Mouse (Mus musculus) liver, embryonic 11.5 days (tissue): Measurements from ENCODE around the gene Slc38a3. TPM values are rescaled to one million over a fixed set of nuclear protein-coding genes. Genes with fewer than 3 reads are reported as not detected.

Experiments used
- ATAC-seq: fragments of 200-750 bp; cut with Nextera tagmentation; replicated peaks from 2 replicates; pipeline ENCODE4 v1.8.0; 2017; ENCODE audit warnings: moderate number of reproducible peaks, mild to moderate bottlenecking, moderate TSS enrichment, moderate library complexity; ENCODE audit not compliant: low FRiP score
- DNase-seq: peaks from one replicate; pipeline ENCODE4 v3.0.0-alpha.2; 2017; ENCODE audit warnings: low spot score
- H3K27ac ChIP-seq: fragments of 300-500 bp; sonication (generic); 2 replicates; pipeline ENCODE4 v1.5.1; 2014; ENCODE audit warnings: mild to moderate bottlenecking, low read depth, low read length, control low read depth
- H3K27me3 ChIP-seq: fragments of 300-500 bp; sonication (generic); replicated peaks from 2 replicates; pipeline ENCODE4 v1.6.1; 2014; ENCODE audit warnings: low read length, mixed read lengths; ENCODE audit not compliant: control insufficient read depth, insufficient read depth
- H3K36me3 ChIP-seq: fragments of 300-500 bp; sonication (generic); 2 replicates; pipeline ENCODE4 v1.6.1; 2014; ENCODE audit warnings: mild to moderate bottlenecking, low read length, moderate library complexity, mixed read lengths; ENCODE audit not compliant: control insufficient read depth, insufficient read depth
- H3K4me1 ChIP-seq: fragments of 300-500 bp; sonication (generic); replicated peaks from 2 replicates; pipeline ENCODE4 v1.6.1; 2014; ENCODE audit warnings: low read length, mixed read lengths; ENCODE audit not compliant: control insufficient read depth, insufficient read depth
- H3K4me2 ChIP-seq: fragments of 300-500 bp; sonication (generic); 2 replicates; pipeline ENCODE4 v1.6.1; 2014; ENCODE audit warnings: mild to moderate bottlenecking, control low read depth, moderate library complexity
- H3K4me3 ChIP-seq: fragments of 300-500 bp; sonication (generic); 2 replicates; pipeline ENCODE4 v1.5.1; 2014; ENCODE audit warnings: low read depth, low read length, control low read depth
- H3K9ac ChIP-seq: fragments of 300-500 bp; sonication (generic); 2 replicates; pipeline ENCODE4 v1.6.1; 2014; ENCODE audit warnings: low read depth, low read length, control low read depth
- H3K9me3 ChIP-seq: fragments of 300-500 bp; sonication (generic); 2 replicates; pipeline ENCODE4 v1.6.1; 2016; ENCODE audit warnings: low read length, inconsistent platforms, mixed read lengths; ENCODE audit not compliant: control insufficient read depth
- WGBS: fragments of 180-500 bp; shearing (Covaris S2); extraction: QIAGEN DNeasy Blood & Tissue Kit; methylation state at CpG from one replicate; pipeline ENCODE4 v1.1.7; 2014; 5-methylcytosine and 5-hydroxymethylcytosine counted together
- polyA plus RNA-seq: library from polyadenylated mRNA; unstranded; fragments of >200 nt; fragmentation: Nextera tagmentation; extraction: Ambion mirVana; gene quantifications from 2 replicates; pipeline ENCODE4 v1.2.1, GENCODE M21; 2014

The Slc38a3 gene
- polyA plus RNA-seq, 1 experiment from 2014 or later = 4.0 TPM

DNA sequence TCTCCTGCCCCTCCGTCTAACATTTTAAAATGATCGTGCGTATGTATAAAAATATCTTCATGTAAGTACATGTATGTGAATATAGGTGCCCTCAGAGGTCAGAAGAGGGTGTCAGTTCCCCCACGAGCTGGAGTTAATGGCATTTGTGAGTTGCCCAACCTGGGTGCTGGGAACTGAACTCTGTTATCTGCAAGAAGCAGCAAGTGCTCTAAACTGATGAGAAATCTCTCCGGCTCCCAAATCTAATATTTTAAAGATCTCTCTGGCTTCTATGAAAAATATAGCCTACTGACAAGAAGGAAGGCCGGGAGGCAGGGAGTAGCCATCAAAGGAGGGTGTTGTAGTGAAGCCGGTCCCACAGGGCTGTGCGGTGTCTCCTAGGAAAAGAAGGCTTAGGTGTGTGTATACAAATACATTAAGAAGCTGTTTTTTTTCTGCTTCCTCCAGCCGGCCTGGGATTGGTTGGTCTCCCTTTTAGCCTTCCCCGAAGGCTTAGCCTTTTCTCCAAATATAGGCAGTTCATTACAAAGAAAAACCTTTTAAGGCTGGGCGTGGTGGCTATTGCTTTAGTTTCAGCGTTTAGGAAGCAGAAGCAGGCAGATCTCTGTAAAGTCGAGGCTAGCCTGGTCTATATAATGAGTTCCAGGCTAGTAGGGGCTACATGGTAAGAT lies 25.7 kb downstream of the Slc38a3 start:
- H3K4me3 ChIP-seq = peak overlapping the region; percentile 57
- peak overlapping the region; percentile 70 for H3K4me2 ChIP-seq
- no peak for ATAC-seq
- H3K27me3 ChIP-seq = no peaks in the 10 kb centered on the region
- 75% methylated on average over 13 of the region's 13 CpGs for WGBS
- no peak for DNase-seq
- H3K9me3 ChIP-seq = no peaks in the 10 kb centered on the region
- peak overlapping the region; percentile 73; the same call in 1 of the 2 replicates for H3K9ac ChIP-seq
- peaks cover 8% of the 10 kb centered on the region for H3K4me1 ChIP-seq
- no peaks in the 10 kb centered on the region for H3K36me3 ChIP-seq
- no peak overlapping the region for H3K27ac ChIP-seq

DNA sequence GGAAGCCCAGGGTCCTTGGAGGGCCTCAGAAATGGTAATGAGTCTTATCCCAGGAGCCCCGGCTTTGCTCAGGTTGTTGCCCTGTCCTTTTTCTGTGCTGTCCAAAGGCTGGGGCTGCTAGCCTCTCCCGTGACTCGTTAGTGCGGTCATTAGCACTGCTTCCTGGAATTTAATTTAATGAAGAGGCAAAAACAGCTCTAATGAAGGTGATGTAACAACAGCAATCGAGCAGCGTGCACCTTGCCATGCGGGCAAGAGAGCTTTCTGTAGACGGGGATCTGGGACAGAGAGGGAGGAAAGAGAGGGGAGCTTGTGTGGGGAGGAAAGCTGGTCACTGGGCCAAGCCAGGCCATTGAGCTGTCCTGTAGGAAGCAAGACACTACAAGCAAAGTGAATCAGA lies 27.7 kb downstream of the Slc38a3 start:
- no peaks in the 10 kb centered on the region for H3K9me3 ChIP-seq
- H3K4me1 ChIP-seq = peaks cover 8% of the 10 kb centered on the region
- H3K36me3 ChIP-seq = no peaks in the 10 kb centered on the region
- H3K4me2 ChIP-seq = no peak overlapping the region
- 78% methylated on average over 8 of the region's 8 CpGs for WGBS
- H3K9ac ChIP-seq = no peak overlapping the region
- ATAC-seq (no peak), DNase-seq (no peak)
- H3K27ac ChIP-seq = no peak overlapping the region
- no peaks in the 10 kb centered on the region for H3K27me3 ChIP-seq
- H3K4me3 ChIP-seq = no peak overlapping the region

DNA sequence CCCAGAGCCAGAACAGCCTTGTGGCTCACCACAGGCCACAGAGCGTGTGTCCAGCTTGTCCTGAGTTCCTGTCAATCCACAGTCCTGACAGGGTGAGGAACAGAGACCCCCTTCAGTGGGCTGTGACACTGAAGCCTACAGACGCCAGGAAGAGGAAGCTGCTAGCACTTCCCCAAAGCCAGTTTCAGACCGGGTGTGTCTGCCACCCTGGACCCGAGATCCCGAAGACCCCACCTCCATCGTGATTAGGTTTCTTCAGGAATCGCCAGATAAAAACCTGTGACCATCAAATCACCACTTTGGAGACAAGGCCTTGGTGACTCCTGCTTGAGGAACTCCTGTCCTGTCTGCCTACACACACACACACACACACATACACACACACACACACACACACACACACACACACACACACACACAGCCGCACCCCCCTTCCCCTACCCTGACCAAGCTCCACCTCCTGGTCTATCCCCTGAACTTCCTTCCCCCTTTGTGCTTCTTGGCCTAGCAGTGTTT lies 29.0 kb downstream of the Slc38a3 start:
- Histone ChIP-seq H3K27ac (no peak overlapping the region; the same call in 1 of the 2 replicates), H3K4me3 (no peak overlapping the region), H3K9me3 (no peaks in the 10 kb centered on the region), H3K4me2 (peak overlapping the region; percentile 14), H3K36me3 (no peaks in the 10 kb centered on the region), H3K9ac (no peak overlapping the region), H3K4me1 (peaks cover 14% of the 10 kb centered on the region), H3K27me3 (no peaks in the 10 kb centered on the region)
- ATAC-seq (no peak), DNase-seq (no peak)
- WGBS = 24% methylated on average over 8 of the region's 8 CpGs

DNA sequence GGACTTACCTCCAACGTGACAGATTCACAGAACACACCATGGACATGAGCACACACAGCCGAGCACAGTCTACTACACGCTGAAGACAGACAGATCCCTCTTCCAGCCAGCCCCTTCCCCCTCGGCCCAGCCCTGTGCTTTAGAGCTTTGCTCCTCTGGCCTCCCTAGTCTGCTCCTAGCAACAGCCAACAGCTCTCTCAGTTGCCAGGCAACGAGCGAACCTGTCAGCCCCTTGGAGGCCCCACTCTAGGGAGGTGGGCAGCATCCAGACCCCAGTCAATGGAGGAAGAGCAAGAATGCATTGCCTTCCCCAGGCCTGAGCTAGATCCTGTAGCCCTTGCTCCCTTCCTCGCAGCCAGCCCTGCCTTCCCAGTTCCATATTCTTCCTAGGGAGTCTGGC lies 32.3 kb downstream of the Slc38a3 start:
- ATAC-seq (no peak), DNase-seq (no peak)
- Histone ChIP-seq H3K27me3 (no peaks in the 10 kb centered on the region), H3K4me2 (no peak overlapping the region), H3K4me1 (peaks cover 16% of the 10 kb centered on the region), H3K27ac (peak overlapping the region; percentile 27; the same call in 1 of the 2 replicates), H3K9me3 (no peaks in the 10 kb centered on the region), H3K36me3 (no peaks in the 10 kb centered on the region), H3K4me3 (no peak overlapping the region), H3K9ac (no peak overlapping the region)
- WGBS = 58% methylated on average over 7 of the region's 7 CpGs

DNA sequence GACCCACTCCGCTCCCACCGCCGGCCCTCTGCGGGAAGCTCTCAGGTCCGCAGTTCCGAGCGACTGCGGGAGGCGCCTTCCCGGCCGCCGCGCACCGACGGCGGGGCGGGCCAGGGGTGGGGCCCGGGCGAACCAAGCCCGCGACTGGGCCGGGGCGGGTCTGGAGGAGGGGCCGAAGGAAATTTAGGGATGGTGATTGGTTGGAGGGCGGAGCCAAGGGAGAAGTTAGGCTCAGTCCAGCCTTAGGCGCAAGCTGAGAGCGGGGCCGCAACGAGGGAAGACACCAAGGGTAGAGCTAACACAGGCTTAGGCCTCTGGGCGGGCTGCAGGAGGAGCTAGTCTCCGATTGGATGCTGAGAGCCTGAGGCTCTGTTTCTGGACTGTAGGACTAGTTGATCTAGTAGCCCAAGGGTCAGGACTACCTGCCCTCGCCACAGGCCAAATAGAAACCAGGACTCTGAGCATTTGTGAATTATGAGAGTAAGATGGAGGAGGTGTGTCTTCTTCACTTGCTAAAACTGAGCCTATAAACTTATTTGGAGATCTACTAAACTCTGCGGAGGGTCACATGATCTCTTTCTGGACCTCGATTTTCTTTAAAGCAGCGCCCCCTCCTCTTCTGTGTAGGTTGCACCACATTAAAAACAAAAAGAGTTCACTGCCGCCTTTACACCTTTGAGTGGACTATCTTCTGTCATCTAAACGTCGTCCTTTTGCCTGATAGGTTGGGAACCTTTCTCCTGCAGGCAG lies 33.9 kb downstream of the Slc38a3 start, which contains the start of gene Gnai2:
Gene Gnai2, minus strand, starts transcription at position 89 of the 750 bp plus-strand sequence.
- peak; percentile 95 for DNase-seq
- Histone ChIP-seq H3K4me2 (peak within 1 kb of the TSS; percentile 97), H3K36me3 (peaks cover 2% of the 10 kb centered on the region; the same call in 1 of the 2 replicates), H3K27me3 (no peaks in the 10 kb centered on the region), H3K4me3 (peak within 1 kb of the TSS; percentile 89), H3K4me1 (peaks cover 32% of the 10 kb centered on the region), H3K9me3 (no peaks in the 10 kb centered on the region), H3K27ac (peak within 1 kb of the TSS; percentile 90), H3K9ac (peak within 1 kb of the TSS; percentile 96)
- WGBS = 2% methylated on average over 38 of the region's 38 CpGs
- ATAC-seq = peak; percentile 96

DNA sequence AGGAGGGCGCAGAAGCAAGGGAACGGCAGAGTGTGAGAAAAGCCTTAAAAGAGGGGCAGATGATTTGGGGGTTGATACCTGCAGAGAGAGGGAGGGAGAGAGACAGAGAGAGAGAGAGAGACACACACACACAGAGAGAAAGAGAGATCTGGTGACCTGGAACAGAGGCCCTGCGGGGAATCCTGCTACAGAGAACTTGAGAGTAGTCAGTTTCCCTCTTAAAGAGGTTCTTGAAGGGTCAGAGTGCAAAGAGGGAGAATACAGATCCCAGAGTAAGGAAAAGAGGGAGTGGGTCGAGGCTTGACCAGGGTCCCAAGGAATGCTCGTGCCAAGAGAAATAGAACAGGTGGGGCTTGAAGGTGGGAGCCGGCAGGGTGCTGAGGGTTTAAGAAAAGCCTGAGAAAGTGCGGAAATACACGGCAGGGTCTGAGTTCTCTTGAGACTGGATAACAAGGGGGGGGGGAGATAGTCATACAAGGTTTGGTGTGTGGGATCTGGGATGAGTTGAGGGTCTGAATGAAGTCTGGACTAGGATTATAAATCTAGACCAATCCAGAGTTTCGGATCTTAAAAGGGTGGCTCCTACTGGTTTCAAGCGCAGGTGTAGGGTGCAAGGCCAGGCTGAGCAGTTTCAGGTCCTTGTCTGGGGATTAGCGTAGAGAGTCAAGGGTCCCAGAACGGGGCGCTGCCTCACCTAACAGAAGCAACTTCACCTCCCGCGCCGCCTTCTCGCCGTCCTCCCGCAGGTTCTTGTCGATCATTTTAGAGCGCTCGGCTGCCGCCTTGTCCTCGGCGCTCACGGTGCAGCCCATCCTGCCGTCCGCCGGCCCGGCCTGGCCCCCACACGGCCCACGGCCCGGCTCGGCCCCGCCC lies 34.7 kb downstream of the Slc38a3 start:
- DNase-seq (no peak), ATAC-seq (0 out of 2 replicates have a peak, but pooled peaks have one; percentile 1)
- H3K9ac ChIP-seq = peak overlapping the region; percentile 96
- peak overlapping the region; percentile 90 for H3K27ac ChIP-seq
- no peaks in the 10 kb centered on the region for H3K27me3 ChIP-seq
- peak overlapping the region; percentile 97 for H3K4me2 ChIP-seq
- under 1% methylated on average over 35 of the region's 35 CpGs for WGBS
- H3K36me3 ChIP-seq = peaks cover 2% of the 10 kb centered on the region; the same call in 1 of the 2 replicates
- no peaks in the 10 kb centered on the region for H3K9me3 ChIP-seq
- H3K4me1 ChIP-seq = peaks cover 40% of the 10 kb centered on the region
- peak overlapping the region; percentile 89 for H3K4me3 ChIP-seq

DNA sequence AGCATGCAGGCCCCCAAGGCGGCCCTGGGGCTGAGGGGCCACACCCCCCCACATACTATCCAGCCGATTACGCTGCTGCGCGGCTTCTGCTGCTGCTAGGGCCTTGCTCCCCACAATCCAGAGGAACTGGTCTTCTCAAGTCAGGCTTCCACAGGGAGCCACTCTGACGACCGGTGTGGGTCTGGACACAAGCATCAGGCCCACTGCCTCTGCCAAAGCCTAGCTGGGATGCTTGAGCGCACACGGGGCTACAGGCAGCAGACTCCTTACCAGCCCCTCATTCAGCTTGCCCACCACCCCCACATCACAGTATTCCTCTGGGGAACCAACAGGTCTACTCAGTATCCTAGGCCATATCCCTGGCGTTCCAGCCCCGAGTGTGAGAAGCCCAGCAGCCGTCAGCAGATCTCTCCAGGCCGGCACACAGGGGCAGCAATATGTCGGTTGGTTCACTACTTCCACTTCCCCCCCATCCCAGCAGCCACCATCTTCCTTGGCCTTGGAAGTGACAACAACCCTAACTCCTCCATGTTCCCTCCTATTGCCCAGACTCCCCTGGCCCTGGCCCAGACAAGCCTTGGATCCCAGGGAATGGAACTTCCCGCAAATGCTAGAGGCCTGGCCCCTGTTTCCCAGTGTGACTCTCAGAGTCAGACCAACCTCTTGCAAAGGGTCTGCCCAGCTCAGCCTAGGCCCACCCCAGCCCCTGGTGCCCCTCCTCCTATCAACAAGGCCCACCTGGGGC lies 35.5 kb downstream of the Slc38a3 start:
- Histone ChIP-seq H3K9ac (peak overlapping the region; percentile 96), H3K4me2 (peak overlapping the region; percentile 97), H3K27ac (peak overlapping the region; percentile 90), H3K4me1 (peaks cover 48% of the 10 kb centered on the region), H3K36me3 (peaks cover 2% of the 10 kb centered on the region; the same call in 1 of the 2 replicates), H3K27me3 (no peaks in the 10 kb centered on the region), H3K9me3 (no peaks in the 10 kb centered on the region), H3K4me3 (peak overlapping the region; percentile 89)
- DNase-seq (peak; percentile 65), ATAC-seq (peak; percentile 19)
- WGBS = 1% methylated on average over 15 of the region's 15 CpGs
